Mouse (Mus musculus) central nervous system, embryonic 14 days (tissue): Measurements from ENCODE around the gene Olfr127. TPM values are rescaled to one million over a fixed set of nuclear protein-coding genes. Genes with fewer than 3 reads are reported as not detected.

ENCODE experiments used
- polyA plus RNA-seq: library from polyadenylated mRNA; depleted of rRNA; stranded (reverse); fragments of >200 nt; gene quantifications from 2 replicates; pipeline ENCODE4 v1.2.3, GENCODE M21; 2012; rRNA removed

Gene Olfr127
- polyA plus RNA-seq = not detected in 2 replicates

DNA sequence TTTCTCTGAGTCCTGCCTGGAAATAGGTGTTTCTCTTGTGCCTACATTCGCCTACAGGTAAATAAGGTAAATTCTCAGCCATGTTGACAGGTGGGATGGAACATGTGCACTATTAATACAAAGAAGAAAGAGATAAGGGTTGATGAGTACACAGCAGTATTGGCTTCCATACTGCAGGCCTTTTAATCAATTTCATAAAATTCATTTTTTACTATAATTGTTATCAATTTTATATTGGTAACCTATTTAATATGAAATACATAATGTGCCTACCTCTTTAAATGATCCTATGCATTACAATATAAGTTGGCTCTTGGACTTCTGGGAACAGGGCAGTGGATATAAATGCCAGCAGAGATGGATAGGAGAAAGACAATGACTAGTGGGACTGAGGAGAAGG, at the start of gene Olfr127:
Gene Olfr127 (plus strand): TSS at position 301 of the 400 bp plus-strand sequence.

GRCm38 (mm10) chr17:37920248-37920647, 20.0 kb downstream of the Olfr127 start, which contains the start of gene Olfr128:
Olfr128 (plus strand) TSS chr17:37920548.

DNA sequence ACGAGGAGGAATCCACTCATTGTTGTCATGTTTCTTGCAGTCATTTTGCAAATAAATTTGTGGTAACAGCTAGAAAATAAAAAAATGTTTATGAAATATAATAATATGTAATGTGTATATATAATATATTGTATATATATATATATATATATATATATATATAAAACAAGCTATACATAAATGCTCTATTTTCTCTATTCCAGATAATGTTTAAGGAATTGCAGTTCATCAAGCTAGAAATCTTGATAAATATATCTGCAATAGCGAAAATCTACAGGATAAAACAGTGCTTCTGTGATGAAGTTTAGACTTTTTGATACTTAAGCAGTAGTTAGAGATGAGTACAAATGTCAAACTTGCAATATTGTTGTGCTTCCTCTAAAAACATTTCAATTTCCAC, 52.7 kb downstream of the Olfr127 start, which contains the start of gene Olfr761:
Gene Olfr761 (minus strand): TSS at position 101 of the 400 bp plus-strand sequence.

Other genes starting within 250 kb of the Olfr127 start
- gene Olfr117, start 236.7 kb upstream of the Olfr127 start, polyA plus RNA-seq = not detected in 2 replicates
- gene Olfr118, start 233.4 kb upstream of the Olfr127 start, polyA plus RNA-seq = not detected in 2 replicates
- not detected in 2 replicates for gene Olfr119, start 203.9 kb upstream of the Olfr127 start, polyA plus RNA-seq
- gene Olfr120, start 178.6 kb upstream of the Olfr127 start, polyA plus RNA-seq = not detected in 2 replicates
- gene Olfr121, start 151.6 kb upstream of the Olfr127 start, polyA plus RNA-seq = not detected in 2 replicates
- gene Olfr122, start 131.8 kb upstream of the Olfr127 start, polyA plus RNA-seq = not detected in 2 replicates
- gene Olfr123, start 106.9 kb upstream of the Olfr127 start, polyA plus RNA-seq = not detected in 2 replicates
- not detected in 2 replicates for gene Olfr124, start 100.5 kb upstream of the Olfr127 start, polyA plus RNA-seq
- gene Olfr125, start 67.5 kb upstream of the Olfr127 start, polyA plus RNA-seq = not detected in 2 replicates
- not detected in 2 replicates for gene Olfr126, start 53.0 kb upstream of the Olfr127 start, polyA plus RNA-seq
- not detected in 2 replicates for gene Olfr128, start 20.1 kb downstream of the Olfr127 start, polyA plus RNA-seq
- not detected in 2 replicates for gene Olfr761, start 52.6 kb downstream of the Olfr127 start, polyA plus RNA-seq
- gene Olfr129, start 159.6 kb downstream of the Olfr127 start, polyA plus RNA-seq = not detected in 2 replicates
- gene Olfr130, start 163.5 kb downstream of the Olfr127 start, polyA plus RNA-seq = not detected in 2 replicates
- not detected in 2 replicates for gene Olfr131, start 188.3 kb downstream of the Olfr127 start, polyA plus RNA-seq
- gene Olfr132, start 234.1 kb downstream of the Olfr127 start, polyA plus RNA-seq = not detected in 2 replicates
- gene Olfr133, start 244.8 kb downstream of the Olfr127 start, polyA plus RNA-seq = not detected in 2 replicates